Mouse (Mus musculus): ENCODE results near the gene Usp40.

GRCm38 (mm10) chr1:88009521-88009920, 1.2 kb upstream of the Usp40 start:
- TF ChIP-seq CTCF (IDR thresholded peaks at IDR 0.05; ENCODE audit: borderline replicate concordance, control insufficient read depth, extremely low read depth, insufficient read depth, low read length, poor library complexity) (no peak), POLR2A (IDR thresholded peaks at IDR 0.05; ENCODE audit: control insufficient read depth, extremely low read depth, insufficient read depth, low read length, poor library complexity) (no peak)
